Mouse (Mus musculus): ENCODE measurements at regions not wholly inside any gene's neighbourhood (a gene's known extent, or its start where the extent isn't known, plus 50 kb on each side); places are given as distances from the start of the nearest gene placed in this dataset.

- H3K36me3 ChIP-seq (ENCODE audit: control insufficient read depth), result no peaks in the 10 kb centered on the region
Observed at GRCm38 (mm10) chr2:133125212-133125801, 179.6 kb upstream of the Fermt1 start.

DNA sequence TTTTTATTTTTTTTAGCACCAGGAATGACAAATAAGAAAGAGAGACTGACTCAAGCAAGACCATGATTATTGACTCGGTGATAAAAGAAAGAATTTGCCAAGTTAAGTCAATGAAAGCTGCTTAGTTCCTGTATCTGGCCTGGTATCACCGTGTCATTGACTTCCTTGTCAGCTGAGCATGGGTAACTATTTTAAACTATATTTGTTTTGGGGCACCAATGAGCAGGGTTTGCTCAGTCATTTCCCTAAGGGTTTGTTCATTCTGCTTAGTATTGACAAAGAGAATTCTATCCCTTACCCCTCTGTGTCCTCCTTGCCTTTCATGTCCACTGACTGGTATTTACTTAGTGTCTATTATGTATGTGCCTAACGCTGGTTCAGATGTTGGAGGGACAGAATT, 189.2 kb upstream of the Fermt1 start:
- TF ChIP-seq GATA1 (IDR thresholded peaks at IDR 0.05; ENCODE audit: low read length), result no peak
- no peak for TF ChIP-seq TAL1 (IDR thresholded peaks at IDR 0.05; ENCODE audit: low read length)
- Histone ChIP-seq H3K4me1 (ENCODE audit: control insufficient read depth) (no peaks in the 10 kb centered on the region), H3K4me3 (replicated peaks) (no peak overlapping the region), H3K9me3 (ENCODE audit: control insufficient read depth, low read length) (no peaks in the 10 kb centered on the region), H3K27me3 (ENCODE audit: control insufficient read depth) (no peaks in the 10 kb centered on the region), H3K36me3 (ENCODE audit: control insufficient read depth) (no peaks in the 10 kb centered on the region)

More at GRCm38 (mm10) chr2:133125212-133125801, 179.6 kb upstream of the Fermt1 start:
- Histone ChIP-seq H3K27me3 (ENCODE audit: control insufficient read depth) (no peaks in the 10 kb centered on the region), H3K4me3 (replicated peaks) (no peak overlapping the region), H3K9me3 (ENCODE audit: control insufficient read depth, low read length) (no peaks in the 10 kb centered on the region; the same call in 1 of the 2 replicates), H3K4me1 (ENCODE audit: control insufficient read depth) (no peaks in the 10 kb centered on the region)
- TF ChIP-seq TAL1 (IDR thresholded peaks at IDR 0.05; ENCODE audit: low read length), result no peak
- TF ChIP-seq GATA1 (IDR thresholded peaks at IDR 0.05; ENCODE audit: low read length), result no peak

DNA sequence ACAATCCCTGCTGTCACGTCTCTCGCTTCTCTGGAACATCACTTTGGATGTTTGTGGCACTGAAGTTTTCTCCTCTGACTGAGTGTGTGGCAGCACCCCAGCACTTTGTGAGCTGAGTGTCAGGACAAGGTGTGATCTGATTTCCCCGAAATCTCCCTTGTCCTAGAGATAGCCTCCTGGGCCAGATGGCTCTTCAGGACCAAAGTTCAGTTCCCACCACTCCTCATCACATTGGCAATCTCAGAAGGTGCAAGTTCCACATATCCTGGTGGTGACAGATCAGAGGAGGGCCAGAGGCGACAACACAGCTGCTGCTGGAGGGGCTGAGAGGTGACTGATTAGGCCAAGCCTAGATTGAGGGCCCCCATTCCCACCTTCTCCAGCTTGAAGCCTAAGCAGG, 193.2 kb upstream of the Fermt1 start:
- Histone ChIP-seq H3K4me1 (ENCODE audit: control insufficient read depth) (no peaks in the 10 kb centered on the region), H3K36me3 (ENCODE audit: control insufficient read depth) (no peaks in the 10 kb centered on the region), H3K27me3 (ENCODE audit: control insufficient read depth) (no peaks in the 10 kb centered on the region), H3K4me3 (replicated peaks) (no peak overlapping the region), H3K9me3 (ENCODE audit: control insufficient read depth, low read length) (no peaks in the 10 kb centered on the region)
- TF ChIP-seq GATA1 (IDR thresholded peaks at IDR 0.05; ENCODE audit: low read length), result no peak
- TF ChIP-seq TAL1 (IDR thresholded peaks at IDR 0.05; ENCODE audit: low read length), result no peak

GRCm38 (mm10) chr2:133141341-133142035, 195.8 kb upstream of the Fermt1 start:
- no peak for TF ChIP-seq GATA1 (IDR thresholded peaks at IDR 0.05; ENCODE audit: low read length)
- TF ChIP-seq TAL1 (IDR thresholded peaks at IDR 0.05; ENCODE audit: low read length), result no peak
- Histone ChIP-seq H3K9me3 (ENCODE audit: control insufficient read depth, low read length) (no peaks in the 10 kb centered on the region), H3K4me3 (replicated peaks) (no peak overlapping the region), H3K36me3 (ENCODE audit: control insufficient read depth) (no peaks in the 10 kb centered on the region), H3K27me3 (ENCODE audit: control insufficient read depth) (no peaks in the 10 kb centered on the region), H3K4me1 (ENCODE audit: control insufficient read depth) (no peaks in the 10 kb centered on the region)

DNA sequence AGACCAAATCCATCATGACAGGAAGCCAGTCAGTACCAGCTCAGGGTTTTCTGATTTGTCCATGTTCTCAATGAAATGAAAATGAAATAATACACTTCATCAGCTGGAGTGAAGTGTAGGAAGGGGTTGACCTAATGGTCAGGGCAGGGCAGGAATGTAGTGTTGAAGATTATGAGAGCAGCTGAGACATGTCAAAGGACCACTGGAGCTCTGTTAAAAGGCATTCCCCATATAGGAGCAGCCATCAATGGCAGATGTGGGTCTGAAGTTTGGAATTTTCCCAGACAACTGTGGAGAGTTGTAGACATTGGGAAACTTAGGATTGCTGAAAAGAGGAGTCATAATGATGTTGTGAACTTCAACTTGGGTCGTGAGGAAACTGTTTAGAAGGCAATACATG, 206.8 kb upstream of the Fermt1 start:
- H3K27me3 ChIP-seq (ENCODE audit: control insufficient read depth), result no peaks in the 10 kb centered on the region
- H3K36me3 ChIP-seq (ENCODE audit: control insufficient read depth), result no peaks in the 10 kb centered on the region
- no peak for TF ChIP-seq GATA1 (IDR thresholded peaks at IDR 0.05; ENCODE audit: low read length)
- no peak for TF ChIP-seq TAL1 (IDR thresholded peaks at IDR 0.05; ENCODE audit: low read length)
- H3K9me3 ChIP-seq (ENCODE audit: control insufficient read depth, low read length), result no peaks in the 10 kb centered on the region
- H3K4me1 ChIP-seq (ENCODE audit: control insufficient read depth), result no peaks in the 10 kb centered on the region
- H3K4me3 ChIP-seq (replicated peaks), result no peak overlapping the region

DNA sequence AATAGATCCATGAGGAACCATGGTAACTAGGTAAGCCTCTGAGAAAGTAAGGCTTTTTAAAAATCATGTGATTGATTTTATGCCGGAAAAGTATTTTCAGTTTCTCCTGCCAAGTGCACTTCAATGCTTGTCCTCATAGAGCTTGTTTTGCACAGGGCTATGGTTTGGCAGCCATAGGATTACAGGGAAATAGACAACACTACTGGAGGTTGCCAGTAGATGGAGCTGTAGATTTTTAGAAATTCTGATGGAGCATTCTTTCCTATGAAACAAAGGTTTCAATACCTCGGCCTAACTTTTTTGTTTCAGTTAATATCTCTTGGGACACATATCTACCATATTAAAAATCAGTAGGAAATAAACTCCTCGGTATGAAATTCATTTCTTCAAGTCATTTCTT, 210.8 kb upstream of the Fermt1 start:
- Histone ChIP-seq H3K9me3 (ENCODE audit: control insufficient read depth, low read length) (no peaks in the 10 kb centered on the region), H3K4me1 (ENCODE audit: control insufficient read depth) (no peaks in the 10 kb centered on the region), H3K36me3 (ENCODE audit: control insufficient read depth) (no peaks in the 10 kb centered on the region), H3K4me3 (replicated peaks) (no peak overlapping the region), H3K27me3 (ENCODE audit: control insufficient read depth) (no peaks in the 10 kb centered on the region)
- no peak for TF ChIP-seq TAL1 (IDR thresholded peaks at IDR 0.05; ENCODE audit: low read length)
- no peak for TF ChIP-seq GATA1 (IDR thresholded peaks at IDR 0.05; ENCODE audit: low read length)

GRCm38 (mm10) chr2:133158206-133158605, 212.5 kb upstream of the Fermt1 start:
- Histone ChIP-seq H3K4me1 (ENCODE audit: control insufficient read depth) (no peaks in the 10 kb centered on the region), H3K36me3 (ENCODE audit: control insufficient read depth) (no peaks in the 10 kb centered on the region), H3K27me3 (ENCODE audit: control insufficient read depth) (no peaks in the 10 kb centered on the region), H3K4me3 (replicated peaks) (no peak overlapping the region), H3K9me3 (ENCODE audit: control insufficient read depth, low read length) (no peaks in the 10 kb centered on the region)
- TF ChIP-seq TAL1 (IDR thresholded peaks at IDR 0.05; ENCODE audit: low read length), result no peak
- no peak for TF ChIP-seq GATA1 (IDR thresholded peaks at IDR 0.05; ENCODE audit: low read length)

DNA sequence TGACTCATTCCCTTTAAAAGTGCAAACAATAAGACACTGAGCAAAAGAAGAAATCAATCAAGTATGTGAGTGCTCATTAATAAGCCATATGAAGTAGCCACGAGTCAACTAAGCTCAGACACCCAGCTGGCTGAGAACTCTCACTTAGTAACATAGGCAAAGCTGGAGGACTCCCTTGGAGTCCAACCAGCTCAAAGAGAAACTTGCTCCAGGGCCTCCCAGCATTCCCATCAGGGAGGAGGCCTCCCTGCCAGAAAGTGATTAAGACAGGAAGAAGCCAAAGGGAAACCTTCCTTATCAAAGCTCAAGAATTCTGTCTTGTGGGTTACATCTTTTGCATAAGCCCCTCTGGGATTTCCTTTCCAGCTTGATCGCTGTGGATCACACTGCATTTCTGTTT, 213.7 kb upstream of the Fermt1 start:
- Histone ChIP-seq H3K27me3 (ENCODE audit: control insufficient read depth) (no peaks in the 10 kb centered on the region), H3K4me3 (replicated peaks) (no peak overlapping the region), H3K36me3 (ENCODE audit: control insufficient read depth) (no peaks in the 10 kb centered on the region), H3K9me3 (ENCODE audit: control insufficient read depth, low read length) (no peaks in the 10 kb centered on the region), H3K4me1 (ENCODE audit: control insufficient read depth) (no peaks in the 10 kb centered on the region)
- no peak for TF ChIP-seq TAL1 (IDR thresholded peaks at IDR 0.05; ENCODE audit: low read length)

GRCm38 (mm10) chr2:133176411-133176810, 230.7 kb upstream of the Fermt1 start:
- no peaks in the 10 kb centered on the region for H3K4me1 ChIP-seq (ENCODE audit: control insufficient read depth)
- H3K27me3 ChIP-seq (ENCODE audit: control insufficient read depth), result no peaks in the 10 kb centered on the region
- H3K9me3 ChIP-seq (ENCODE audit: control insufficient read depth, low read length), result no peaks in the 10 kb centered on the region
- no peaks in the 10 kb centered on the region for H3K36me3 ChIP-seq (ENCODE audit: control insufficient read depth)
- TF ChIP-seq TAL1 (IDR thresholded peaks at IDR 0.05; ENCODE audit: low read length) (no peak), GATA1 (IDR thresholded peaks at IDR 0.05; ENCODE audit: low read length) (no peak)
- H3K4me3 ChIP-seq (replicated peaks), result no peak overlapping the region

Data from erythroblast, embryonic 14.5 days (primary cell).